Mouse (Mus musculus) left cerebral cortex, postnatal 4 days (tissue): ENCODE measurements around the gene Trpc3. TPM values are rescaled to one million over a fixed set of nuclear protein-coding genes. Genes with fewer than 3 reads are reported as not detected.
"Not testable (repeated sequence)": the region's sequence is repeated elsewhere in the genome, so short reads cannot be mapped to it uniquely, and the experiment has no call there.

Experiments
- DNase-seq: peaks from one replicate; pipeline ENCODE4 v3.0.0-alpha.2; 2022
- intact Hi-C: fragments of 180-260 bp; cut with DNase I; formaldehyde crosslinking; loops from one replicate; pipeline ENCODE4 v1.15.1; 2025
- total RNA-seq, 2 experiments: library from RNA; stranded (reverse); gene quantifications; 2 replicates each; pipeline ENCODE4 v1.2.3; 2021

The Trpc3 gene
- total RNA-seq, 2 experiments from 2014 or later = 14.9 to 15.6 TPM

DNA sequence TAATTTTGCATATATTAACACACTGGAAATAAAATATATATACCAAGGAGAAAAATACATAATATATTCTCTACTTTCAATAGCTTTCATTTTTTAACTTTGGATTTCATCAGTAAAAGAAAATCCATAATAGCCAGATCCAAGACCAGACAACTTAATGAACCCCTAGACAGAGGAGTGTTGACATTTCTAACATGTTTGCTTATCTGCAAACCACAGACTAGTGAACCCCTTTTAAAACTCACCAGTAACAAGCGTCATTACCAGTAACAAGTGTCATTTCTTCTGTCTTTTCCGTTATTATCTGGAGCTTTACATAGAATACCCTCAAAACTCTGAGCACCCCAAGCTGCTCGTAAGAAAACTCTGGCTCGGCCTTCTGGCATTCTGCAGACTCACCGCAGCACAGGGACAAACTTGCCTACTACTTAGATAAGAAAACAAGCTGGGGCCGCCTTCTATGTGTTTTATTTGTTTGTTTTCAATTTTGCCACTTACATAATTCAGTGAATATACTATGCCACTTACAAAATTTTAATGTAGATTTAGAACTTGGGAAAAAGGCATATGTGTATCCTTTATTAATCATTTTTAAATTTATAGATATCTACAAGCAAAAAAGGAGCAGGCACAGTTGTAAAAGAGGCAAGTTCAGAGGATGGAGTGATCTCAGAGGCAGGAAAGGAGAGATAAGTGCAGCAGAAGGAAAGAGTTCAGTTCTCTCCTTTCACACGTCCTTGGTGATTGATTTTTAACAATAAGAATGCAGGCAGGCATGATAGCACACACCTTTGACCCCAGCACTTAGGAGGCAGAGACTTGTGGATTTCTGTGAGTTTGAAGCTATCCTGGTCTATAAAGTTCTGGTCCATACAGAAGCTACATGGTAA lies 83.8 kb downstream of the Trpc3 start:
- intact Hi-C loops = no loop called here

DNA sequence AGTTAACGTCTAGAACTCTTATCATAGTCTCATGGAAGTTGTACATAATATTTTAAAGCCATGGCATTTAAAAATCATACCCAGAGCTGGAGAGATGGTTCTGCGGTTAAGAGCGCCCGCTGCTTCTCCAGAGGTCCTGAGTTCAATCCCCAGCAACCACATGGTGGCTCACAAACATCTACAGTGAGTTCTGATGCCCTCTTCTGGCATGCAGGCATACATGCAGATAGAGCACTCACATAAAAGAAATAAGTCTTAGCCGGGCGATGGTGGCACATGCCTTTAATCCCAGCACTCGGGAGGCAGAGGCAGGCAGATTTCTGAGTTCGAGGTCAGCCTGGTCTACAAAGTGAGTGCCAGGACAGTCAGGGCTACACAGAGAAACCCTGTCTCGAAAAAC lies 90.2 kb downstream of the Trpc3 start:
- intact Hi-C loops, DNase-seq: not testable (repeated sequence)

More for the DNA sequence above, 83.8 kb downstream of the Trpc3 start:
- DNase-seq = no peak

DNA sequence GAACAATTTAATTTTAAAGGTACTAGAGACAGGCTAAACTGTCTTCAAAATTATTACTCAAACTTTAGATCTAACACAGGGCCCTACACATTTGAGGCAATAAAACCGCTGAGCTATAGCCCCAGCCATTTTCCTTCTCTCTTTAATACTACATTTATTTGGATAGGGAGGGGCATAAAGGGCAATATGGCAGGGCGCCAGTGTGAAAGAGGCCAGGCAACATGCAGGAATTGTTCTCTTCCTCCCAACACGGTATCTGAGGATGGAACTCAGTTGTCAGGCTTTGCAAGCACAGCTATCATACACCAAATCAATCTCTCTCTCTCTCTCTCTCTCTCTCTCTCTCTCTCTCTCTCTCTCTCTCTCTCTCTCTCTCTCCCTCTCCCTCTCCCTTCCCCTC lies 91.2 kb downstream of the Trpc3 start:
- DNase-seq = no peak
- intact Hi-C loops = no loop called here

DNA sequence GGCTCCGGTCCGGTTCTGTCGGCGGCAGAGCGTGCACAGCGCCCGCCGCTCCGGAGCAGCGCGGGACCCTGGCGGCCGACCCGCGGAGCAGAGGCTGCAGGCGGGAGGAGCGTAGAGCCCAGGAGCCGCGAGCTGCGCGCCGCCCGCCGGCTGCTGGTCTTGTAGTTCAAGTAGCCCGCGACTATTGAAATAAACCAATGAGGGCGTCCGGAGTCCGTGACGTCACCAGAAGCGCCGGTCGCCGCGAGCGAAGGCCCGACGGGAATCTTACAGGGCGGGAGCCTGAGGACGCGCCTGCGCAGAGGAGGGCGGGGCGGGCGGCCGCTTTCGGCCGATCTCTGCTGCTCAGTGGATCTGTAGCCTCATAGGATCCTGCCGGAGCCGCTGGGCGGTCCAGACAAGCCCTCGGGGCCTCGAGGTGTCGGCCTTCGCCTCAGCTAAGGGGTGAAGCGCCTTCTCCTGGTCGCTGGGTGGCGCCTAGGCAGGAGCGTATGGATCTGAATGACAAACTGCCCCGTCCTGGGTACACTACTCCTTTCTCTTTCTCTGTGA lies 118.1 kb downstream of the Trpc3 start, which contains the start of gene Ccna2:
Gene Ccna2 (minus strand): TSS at position 324 of the 552 bp plus-strand sequence.
- peak; percentile 99 for DNase-seq
- intact Hi-C loops = no loop called here

DNA sequence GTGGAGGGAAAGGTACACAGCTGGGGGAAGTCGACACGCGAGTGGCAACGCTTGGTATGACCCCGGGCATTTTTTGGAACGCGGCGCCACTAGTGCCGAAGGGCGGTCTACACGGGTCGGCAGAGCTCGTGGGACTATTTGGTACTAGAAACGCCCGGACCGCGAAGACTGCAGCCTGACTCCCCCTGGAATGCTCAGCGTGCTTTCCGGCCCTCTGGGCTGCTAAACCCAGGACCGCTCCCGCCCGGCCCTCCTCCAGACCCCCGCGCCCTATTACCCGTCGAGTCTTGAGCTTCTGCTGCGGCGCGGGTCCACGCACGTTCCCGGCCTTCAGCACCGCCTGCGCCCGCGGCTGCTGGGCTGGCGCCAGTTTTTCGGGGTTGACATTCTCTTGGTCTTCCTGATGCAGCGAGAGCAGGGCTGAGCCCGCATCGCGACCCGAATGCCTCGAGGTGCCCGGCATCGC lies 118.6 kb downstream of the Trpc3 start:
- DNase-seq = no peak
- intact Hi-C loops = no loop called here

Other genes with a start within 250 kb of the Trpc3 start
- 10 to 100 TPM; 32.3 to 33.1 TPM for gene Anxa5, start 214.3 kb downstream of the Trpc3 start, total RNA-seq
- not detected for gene 1810062G17Rik, start 214.2 kb downstream of the Trpc3 start, total RNA-seq
- 1 to 10 TPM; 1.5 to 2.6 TPM for gene Gm11549, start 168.4 kb downstream of the Trpc3 start, total RNA-seq
- 10 to 100 TPM; 49.9 to 51.9 TPM for gene Exosc9, start 137.6 kb downstream of the Trpc3 start, total RNA-seq
- 10 to 100 TPM; 12.1 to 14.8 TPM for gene Ccna2, start 118.0 kb downstream of the Trpc3 start, total RNA-seq
- gene Bbs7, start 76.7 kb downstream of the Trpc3 start, total RNA-seq = 10 to 100 TPM; 15.3 to 18.3 TPM
- gene 4932438A13Rik, start 172.9 kb upstream of the Trpc3 start, total RNA-seq = 100 to 1,000 TPM; 121 to 137 TPM